Mouse (Mus musculus) telencephalon, adult 2 months (tissue): ENCODE results near the gene Furin.
A peak's percentile ranks its signal among the peaks of the same experiment; 100 is the strongest.

Source experiments
- DNase-seq: peaks from one replicate; pipeline ENCODE4 v3.0.0-alpha.2; 2011; ENCODE audit warnings: low read depth, low spot score

Gene Furin

GRCm38 (mm10) chr7:80341793-80342192 lies 63.4 kb downstream of the Furin start:
- DNase-seq = no peak

GRCm38 (mm10) chr7:80340793-80341192 lies 64.4 kb downstream of the Furin start, which contains the start of gene Unc45a:
Unc45a (minus strand) TSS chr7:80341005.
- DNase-seq = peak; percentile 50

- peak; percentile 97 for DNase-seq
Measured at GRCm38 (mm10) chr7:80339793-80340628, 65.2 kb downstream of the Furin start.

GRCm38 (mm10) chr7:80339371-80339770 lies 65.9 kb downstream of the Furin start:
- DNase-seq = no peak
